Mouse (Mus musculus): Measurements from ENCODE around the gene Helz.

DNA sequence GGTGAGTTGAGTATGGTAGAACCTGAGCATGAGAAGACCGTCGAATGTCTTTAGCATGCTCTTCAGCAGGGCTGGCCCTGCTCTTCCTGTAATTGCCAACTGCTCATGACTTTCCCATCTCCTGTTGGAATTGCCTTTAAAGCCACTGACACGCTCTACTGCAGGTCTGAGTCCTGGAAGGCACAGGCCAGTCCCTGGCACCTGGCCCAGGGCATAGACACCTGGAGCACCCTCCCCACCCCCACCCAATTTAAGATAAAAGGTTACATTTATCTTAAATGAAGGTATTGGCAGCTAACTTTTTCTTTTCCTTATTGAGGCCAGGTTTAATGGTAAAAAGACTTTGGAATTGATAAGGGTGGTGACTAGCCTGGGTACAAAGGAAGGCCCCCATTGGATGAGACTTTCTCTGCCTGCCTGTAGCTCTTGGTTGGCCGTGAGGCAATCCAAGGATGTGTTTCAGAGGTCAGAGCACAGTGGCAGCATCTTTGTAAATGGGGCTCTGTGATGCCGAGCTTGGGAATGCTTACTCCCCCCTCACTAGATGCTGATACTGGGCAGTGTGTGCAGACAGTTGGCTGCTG lies 85.9 kb downstream of the Helz start:
- TF ChIP-seq POLR2A (IDR thresholded peaks at IDR 0.05; ENCODE audit: borderline replicate concordance, extremely low read depth, low read depth, low read length) (no peak), CTCF (IDR thresholded peaks at IDR 0.05; ENCODE audit: insufficient read depth, low read length) (no peak)
